Comparison of ENCODE assay signal across 15 mouse cellular contexts in genomic region chr6:134469297-134469696, GRCm38 (mm10).
"Had no signal": no experiment of that assay in that cellular context is flagged by ENCODE, and none has a peak within 500 bp of the region (broad histone marks: within the 10 kb centered on the region; RNA-seq: fewer than 3 reads in every experiment).

No protein-coding gene starts in this region.

- DNase-seq: kidney, adult 9 months; kidney, postnatal 25 days; lung, adult 2 months; lung, postnatal 14 days; retina, postnatal 1 day; right cerebral cortex, postnatal 4 days; spleen, adult 18-20 months; thymus, adult 2 months; thymus, postnatal 25 days had no signal

- H3K27me3 ChIP-seq: intestine, embryonic 15.5 days; liver, embryonic 15.5 days; midbrain, embryonic 13.5 days; neural tube, embryonic 12.5 days had no signal

- H3K4me1 ChIP-seq: midbrain, embryonic 13.5 days; neural tube, embryonic 12.5 days had no signal

- H3K27ac ChIP-seq: intestine, embryonic 15.5 days; limb, embryonic 10.5 days; liver, embryonic 15.5 days; midbrain, embryonic 13.5 days; neural tube, embryonic 12.5 days had no signal

- ATAC-seq: intestine, embryonic 15.5 days; midbrain, embryonic 13.5 days had no signal

- H3K9me3 ChIP-seq: intestine, embryonic 15.5 days; limb, embryonic 10.5 days; liver, embryonic 15.5 days; midbrain, embryonic 13.5 days; neural tube, embryonic 12.5 days had no signal

- H3K9ac ChIP-seq: intestine, embryonic 15.5 days; liver, embryonic 15.5 days; midbrain, embryonic 13.5 days; neural tube, embryonic 12.5 days had no signal

- H3K4me3 ChIP-seq: intestine, embryonic 15.5 days; limb, embryonic 10.5 days; liver, embryonic 15.5 days; midbrain, embryonic 13.5 days; neural tube, embryonic 12.5 days had no signal

- H3K4me2 ChIP-seq: intestine, embryonic 15.5 days; liver, embryonic 11.5 days; liver, embryonic 15.5 days; midbrain, embryonic 13.5 days; neural tube, embryonic 12.5 days had no signal
